Mouse (Mus musculus) midbrain, postnatal 0 days (tissue): ENCODE measurements around the gene Tbk1. TPM values are rescaled to one million over a fixed set of nuclear protein-coding genes. Genes with fewer than 3 reads are reported as not detected.

Source experiments
- ATAC-seq: fragments of 200-750 bp; cut with Nextera tagmentation; 2 replicates; pipeline ENCODE4 v1.8.0; 2017; ENCODE audit warnings: moderate number of reproducible peaks, mild to moderate bottlenecking, moderate TSS enrichment, moderate library complexity; ENCODE audit not compliant: low FRiP score
- DNase-seq: peaks from one replicate; pipeline ENCODE4 v3.0.0-alpha.2; 2015; ENCODE audit warnings: low spot score
- H3K27ac ChIP-seq: fragments of 300-500 bp; sonication (generic); 2 replicates; pipeline ENCODE4 v1.5.1; 2014; ENCODE audit warnings: low read depth, mild to moderate bottlenecking, low read length, mixed read lengths
- H3K27me3 ChIP-seq: fragments of 300-500 bp; sonication (generic); 2 replicates; pipeline ENCODE4 v1.6.1; 2014; ENCODE audit warnings: low read length, control low read depth, mixed read lengths; ENCODE audit not compliant: insufficient read depth
- H3K36me3 ChIP-seq: fragments of 300-500 bp; sonication (generic); 2 replicates; pipeline ENCODE4 v1.6.1; 2014; ENCODE audit warnings: low read length, control low read depth, mixed read lengths; ENCODE audit not compliant: insufficient read depth
- H3K4me1 ChIP-seq: fragments of 300-500 bp; sonication (generic); 2 replicates; pipeline ENCODE4 v1.6.1; 2014; ENCODE audit warnings: mild to moderate bottlenecking, control low read depth, antibody characterized with exemption, low read length, mixed read lengths; ENCODE audit not compliant: insufficient read depth
- H3K4me2 ChIP-seq: fragments of 300-500 bp; sonication (generic); 2 replicates; pipeline ENCODE4 v1.6.1; 2014; ENCODE audit warnings: low read depth, mild to moderate bottlenecking, low read length, mixed read lengths; ENCODE audit not compliant: poor library complexity, severe bottlenecking
- H3K4me3 ChIP-seq: fragments of 300-500 bp; sonication (generic); 2 replicates; pipeline ENCODE4 v1.5.1; 2014; ENCODE audit warnings: low read depth, mild to moderate bottlenecking, low read length, moderate library complexity
- H3K9ac ChIP-seq: fragments of 300-500 bp; sonication (generic); replicated peaks from 2 replicates; pipeline ENCODE4 v1.6.1; 2014; ENCODE audit warnings: mild to moderate bottlenecking, low read length, moderate library complexity, mixed read lengths; ENCODE audit not compliant: poor library complexity, severe bottlenecking
- H3K9me3 ChIP-seq: fragments of 300-500 bp; sonication (generic); 2 replicates; pipeline ENCODE4 v1.6.1; 2016; ENCODE audit warnings: low read length, control low read depth
- CTCF ChIP-seq: IDR thresholded peaks from 2 replicates; pipeline ENCODE4 v1.5.1; 2016; ENCODE audit warnings: antibody characterized with exemption, mild to moderate bottlenecking
- WGBS: fragments of 180-500 bp; shearing (Covaris S2); extraction: QIAGEN DNeasy Blood & Tissue Kit; methylation state at CpG from one replicate; pipeline ENCODE4 v1.1.7; 2014; 5-methylcytosine and 5-hydroxymethylcytosine counted together
- microRNA-seq: library from miRNA; unstranded; fragments of <30 nt; microRNA quantifications from one replicate; pipeline ENCODE4, GENCODE M21; 2016; ENCODE audit warnings: borderline number of aligned reads
- polyA plus RNA-seq: library from polyadenylated mRNA; unstranded; fragments of >200 nt; fragmentation: Nextera tagmentation; extraction: Ambion mirVana; gene quantifications from 2 replicates; pipeline ENCODE4 v1.2.1, GENCODE M21; 2015
- total RNA-seq: library from RNA; depleted of rRNA; stranded (reverse); fragments of >200 nt; gene quantifications from 2 replicates; pipeline ENCODE4 v1.2.3, GENCODE M21; 2014; rRNA removed

Gene Tbk1
- total and polyA plus RNA-seq, 2 experiments from 2014 or later, result 16.5 to 24.8 TPM

GRCm38 (mm10) chr10:121496616-121497015 lies 90.0 kb downstream of the Tbk1 start:
- WGBS, result 73% methylated on average over 7 of the region's 7 CpGs
- Histone ChIP-seq H3K9ac (no peak overlapping the region), H3K36me3 (no peaks in the 10 kb centered on the region), H3K4me3 (no peak overlapping the region), H3K27ac (no peak overlapping the region), H3K9me3 (no peaks in the 10 kb centered on the region), H3K4me2 (no peak overlapping the region), H3K27me3 (no peaks in the 10 kb centered on the region), H3K4me1 (no peaks in the 10 kb centered on the region)
- ATAC-seq, result no peak
- TF ChIP-seq CTCF, result no peak
- DNase-seq, result no peak

Small RNA genes within 50 kb of the gene (microRNA-seq; reads per million reads assigned to microRNA genes)
- gene Gm24330, result not detected

Other genes starting within 250 kb of the Tbk1 start
- 46.9 and 49.1 TPM in 2 replicates for gene Tbc1d30, start 235.5 kb downstream of the Tbk1 start, total RNA-seq
- 8.3 and 9.1 TPM in 2 replicates for gene Tbc1d30, start 235.5 kb downstream of the Tbk1 start, polyA plus RNA-seq
- 66.4 and 84.3 TPM in 2 replicates for gene Gns, start 221.7 kb downstream of the Tbk1 start, total RNA-seq
- gene Gns, start 221.7 kb downstream of the Tbk1 start, polyA plus RNA-seq, result 37.7 and 40.4 TPM in 2 replicates
- 5.8 and 6.0 TPM in 2 replicates for gene Rassf3, start 110.4 kb downstream of the Tbk1 start, total RNA-seq
- 3.0 and 3.4 TPM in 2 replicates for gene Rassf3, start 110.4 kb downstream of the Tbk1 start, polyA plus RNA-seq
- gene Xpot, start 39.5 kb upstream of the Tbk1 start, total RNA-seq, result 101 and 111 TPM in 2 replicates
- 26.0 and 26.6 TPM in 2 replicates for gene Xpot, start 39.5 kb upstream of the Tbk1 start, polyA plus RNA-seq
- gene D930020B18Rik, start 54.8 kb upstream of the Tbk1 start, total RNA-seq, result 0.44 and 0.61 TPM in 2 replicates
- gene D930020B18Rik, start 54.8 kb upstream of the Tbk1 start, polyA plus RNA-seq, result 0.42 and 0.43 TPM in 2 replicates
- 2.5 and 4.5 TPM in 2 replicates for gene BC048403, start 153.2 kb upstream of the Tbk1 start, total RNA-seq
- gene BC048403, start 153.2 kb upstream of the Tbk1 start, polyA plus RNA-seq, result 1.5 and 1.9 TPM in 2 replicates